Mouse (Mus musculus) activated CD4-positive, CD25-positive, alpha-beta regulatory T cell (primary cell): ENCODE data around the gene Havcr2. TPM values are rescaled to one million over a fixed set of nuclear protein-coding genes. Genes with fewer than 3 reads are reported as not detected.

Experiments used
- polyA plus RNA-seq, 2 experiments: library from polyadenylated mRNA; unstranded; fragments of 100-300 nt; shearing (Covaris generic); gene quantifications; one replicate each; pipeline ENCODE4 v1.2.1; 2017

Havcr2 gene
- polyA plus RNA-seq = 10 to 100 TPM in 1 of 2 experiments, 1 to 10 TPM in 1; 4.1 to 23.3 TPM

GRCm38 (mm10) chr11:46454453-46455045 is at the start of gene Havcr2:
Havcr2 (plus strand) TSS chr11:46454935.

GRCm38 (mm10) chr11:46436760-46437458 is 17.8 kb upstream of the Havcr2 start, which contains the start of gene Med7:
Med7 (plus strand) TSS chr11:46436925.

DNA sequence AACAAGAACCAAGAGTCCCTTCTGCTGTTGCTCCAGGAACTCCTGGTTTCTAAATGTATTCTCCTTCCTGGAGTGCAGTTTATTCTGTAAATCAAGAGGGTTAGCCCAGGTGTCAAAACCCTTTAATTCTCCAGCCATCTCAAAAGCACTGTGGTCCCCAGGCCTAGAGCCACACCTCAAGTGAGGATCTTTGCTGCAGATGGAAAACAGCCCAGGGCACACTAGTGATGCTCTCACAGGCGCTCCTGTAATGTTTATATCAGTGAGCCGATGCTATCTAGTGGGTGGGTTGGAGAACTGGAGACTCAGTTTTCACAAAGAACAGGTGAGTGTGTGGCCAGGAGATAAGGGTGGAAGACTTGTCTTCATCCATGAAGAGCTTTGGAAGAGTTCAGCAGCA is 69.2 kb downstream of the Havcr2 start, which contains the start of gene Gm12169:
Gene Gm12169, plus strand, starts transcription at position 301 of the 400 bp plus-strand sequence.

Other genes starting within 250 kb of the Havcr2 start
- under 1 TPM; 0.60 to 0.84 TPM for gene Fndc9, start 219.4 kb upstream of the Havcr2 start, polyA plus RNA-seq
- 100 to 1,000 TPM; 105 to 150 TPM for gene Cyfip2, start 142.1 kb upstream of the Havcr2 start, polyA plus RNA-seq
- gene Itk, start 65.4 kb upstream of the Havcr2 start, polyA plus RNA-seq = 100 to 1,000 TPM; 158 to 205 TPM
- gene Fam71b, start 58.4 kb upstream of the Havcr2 start, polyA plus RNA-seq = under 1 TPM in 1 of 2 experiments, not detected in 1; 0.31 TPM
- 10 to 100 TPM; 49.9 to 60.2 TPM for gene Med7, start 18.0 kb upstream of the Havcr2 start, polyA plus RNA-seq
- gene Gm12169, start 69.3 kb downstream of the Havcr2 start, polyA plus RNA-seq = not detected
- not detected for gene BC053393, start 116.6 kb downstream of the Havcr2 start, polyA plus RNA-seq
- not detected for gene Dppa1, start 174.3 kb downstream of the Havcr2 start, polyA plus RNA-seq